Mouse (Mus musculus) heart, postnatal 0 days (tissue): ENCODE results near the gene Mis18a.

Experiments used
- CTCF ChIP-seq: IDR thresholded peaks from 2 replicates; pipeline ENCODE4 v1.5.1; 2016; ENCODE audit warnings: antibody characterized with exemption, control low read depth, low read depth
- EP300 ChIP-seq: IDR thresholded peaks from 2 replicates; pipeline ENCODE4 v1.6.1; 2016; ENCODE audit warnings: antibody characterized with exemption, low read depth

GRCm38 (mm10) chr16:90679984-90680383, 47.2 kb downstream of the Mis18a start:
- TF ChIP-seq CTCF (no peak), EP300 (no peak)
